Mouse (Mus musculus): ENCODE measurements around the gene March10. TPM values are rescaled to one million over a fixed set of nuclear protein-coding genes. Genes with fewer than 3 reads are reported as not detected.

The March10 gene
- total RNA-seq, 2 experiments from 2014 or later: 0.31 to 1.0 TPM

DNA sequence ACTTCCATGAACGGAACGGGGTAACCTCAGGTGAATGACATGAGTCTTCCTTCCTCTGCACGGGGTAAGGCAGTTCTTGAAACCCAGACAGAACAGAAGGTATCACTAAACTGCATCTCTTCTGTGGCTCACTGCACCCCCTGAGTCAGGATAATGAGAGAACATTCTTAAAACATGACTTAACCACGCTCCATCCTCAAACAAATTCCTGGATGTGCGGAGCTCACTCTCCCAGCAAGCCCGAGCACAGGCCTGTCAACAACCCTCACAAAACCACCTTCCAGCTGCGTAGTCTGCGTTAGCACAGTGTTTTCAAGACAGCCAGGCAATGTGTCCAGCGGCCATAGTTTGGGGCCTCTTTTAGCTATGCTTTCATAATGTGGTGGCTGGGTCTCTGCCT lies 10.7 kb upstream of the March10 start:
- no peak for DNase-seq (ENCODE audit: low spot score in 2 of 2)

- no peak for DNase-seq (ENCODE audit: low spot score in 2 of 2)
Observed at GRCm38 (mm10) chr11:105466756-105467155, 10.2 kb upstream of the March10 start.

DNA sequence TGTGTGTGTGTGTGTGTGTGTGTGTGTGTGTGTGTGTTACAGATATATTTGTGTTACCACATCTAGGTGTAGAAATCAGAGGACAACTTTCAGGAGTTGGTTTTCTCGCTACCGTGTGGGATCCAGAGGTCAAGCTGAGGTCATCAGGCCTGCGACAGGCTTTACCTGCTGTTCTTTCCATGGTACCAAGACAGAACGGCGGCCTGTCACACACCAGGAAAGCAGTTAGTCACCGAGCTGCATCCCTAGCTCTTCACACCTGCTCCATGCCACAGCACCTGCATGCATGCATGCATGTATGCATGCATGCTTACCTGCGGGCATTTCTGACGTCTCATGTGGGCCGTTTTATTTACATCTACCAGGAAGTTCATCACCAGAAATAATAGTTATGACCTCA lies 9.0 kb upstream of the March10 start:
- DNase-seq (ENCODE audit: low spot score in 2 of 2): no peak

- no peak for DNase-seq (ENCODE audit: low spot score in 2 of 2)
Observed at GRCm38 (mm10) chr11:105464430-105464967, 8.0 kb upstream of the March10 start.

- no peak for DNase-seq (ENCODE audit: low spot score in 2 of 2)
Observed at GRCm38 (mm10) chr11:105459900-105460299, 3.4 kb upstream of the March10 start.

GRCm38 (mm10) chr11:105457041-105457440 lies 506 bp upstream of the March10 start:
- no peak for DNase-seq (ENCODE audit: low spot score in 2 of 2)

- DNase-seq (ENCODE audit: low spot score in 2 of 2): no peak
Observed at GRCm38 (mm10) chr11:105455118-105455517, 1.4 kb downstream of the March10 start.

- DNase-seq (ENCODE audit: low spot score in 2 of 2): no peak
Observed at GRCm38 (mm10) chr11:105453084-105453483, 3.5 kb downstream of the March10 start.

- DNase-seq (ENCODE audit: low spot score in 2 of 2): no peak
Observed at GRCm38 (mm10) chr11:105452504-105452903, 4.0 kb downstream of the March10 start.

DNA sequence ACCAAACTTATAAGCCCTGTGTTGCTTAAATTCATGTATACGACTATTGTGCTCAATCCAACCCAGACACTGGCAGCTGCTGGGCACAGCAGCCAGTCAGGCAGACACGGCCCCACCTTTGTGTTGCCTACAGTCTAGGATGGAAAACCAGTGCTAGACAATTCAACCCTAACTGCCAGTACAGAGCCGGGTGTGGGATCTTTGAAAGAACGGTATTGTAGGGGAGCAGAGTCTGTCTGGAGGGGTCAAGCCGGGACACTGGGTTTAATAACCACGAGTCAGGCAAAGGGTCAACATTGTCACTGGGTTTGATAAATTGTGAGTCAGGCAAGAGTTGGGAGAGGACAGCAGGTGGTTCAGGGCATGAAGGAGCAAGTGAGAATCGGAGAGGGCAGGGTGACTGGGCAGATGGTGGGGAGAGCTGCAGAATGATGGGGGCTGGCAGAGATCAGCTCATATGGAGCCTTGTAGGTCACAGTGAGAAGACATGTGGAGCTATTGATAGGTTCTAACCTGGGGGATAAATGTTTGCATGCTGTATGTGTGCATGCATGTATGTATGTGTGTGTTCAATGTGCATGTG lies 4.9 kb downstream of the March10 start:
- DNase-seq (ENCODE audit: low spot score in 2 of 2): no peak

GRCm38 (mm10) chr11:105449581-105450315 lies 6.8 kb downstream of the March10 start:
- DNase-seq (ENCODE audit: low spot score in 2 of 2): no peak

DNA sequence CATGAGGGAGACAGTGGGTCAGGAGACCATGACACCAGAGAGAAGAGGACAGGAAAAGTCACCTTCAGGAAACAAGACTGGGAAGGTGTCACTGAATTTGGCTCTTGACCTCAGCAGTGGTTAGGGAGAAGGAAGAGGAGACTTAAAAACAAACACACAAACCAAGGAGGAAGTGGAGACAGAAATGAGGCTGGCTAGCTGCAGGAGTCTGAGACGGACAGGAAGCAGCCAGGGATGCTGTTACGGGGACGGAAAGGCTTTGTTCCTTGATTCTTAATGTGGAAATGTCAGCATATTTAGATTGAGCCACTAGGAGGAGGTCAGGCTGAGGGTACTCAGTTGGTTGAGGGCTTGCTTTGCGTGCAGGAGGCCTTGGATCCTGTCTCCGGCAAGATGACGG lies 8.9 kb downstream of the March10 start:
- DNase-seq (ENCODE audit: low spot score in 2 of 2): no peak

DNA sequence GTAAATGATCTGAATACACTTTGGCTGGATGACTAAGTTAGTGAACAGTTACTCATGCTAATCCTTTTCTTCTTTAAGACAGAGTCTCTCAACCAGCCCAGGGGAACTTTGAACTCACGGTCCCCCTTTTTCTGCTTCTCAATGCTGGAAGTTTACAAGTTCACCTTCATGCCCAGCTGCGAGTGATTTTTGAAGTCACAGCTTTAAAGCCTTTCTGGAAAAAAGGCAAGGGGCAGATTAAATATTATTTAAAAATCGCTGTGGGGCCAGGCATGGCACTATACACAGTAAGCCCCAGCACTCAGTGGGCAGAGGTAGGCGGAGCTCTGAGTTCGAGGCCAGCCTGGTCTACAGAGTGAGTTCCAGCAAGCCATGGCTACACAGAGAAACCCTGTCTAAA lies 10.3 kb downstream of the March10 start:
- DNase-seq (ENCODE audit: low spot score in 2 of 2): no peak

DNA sequence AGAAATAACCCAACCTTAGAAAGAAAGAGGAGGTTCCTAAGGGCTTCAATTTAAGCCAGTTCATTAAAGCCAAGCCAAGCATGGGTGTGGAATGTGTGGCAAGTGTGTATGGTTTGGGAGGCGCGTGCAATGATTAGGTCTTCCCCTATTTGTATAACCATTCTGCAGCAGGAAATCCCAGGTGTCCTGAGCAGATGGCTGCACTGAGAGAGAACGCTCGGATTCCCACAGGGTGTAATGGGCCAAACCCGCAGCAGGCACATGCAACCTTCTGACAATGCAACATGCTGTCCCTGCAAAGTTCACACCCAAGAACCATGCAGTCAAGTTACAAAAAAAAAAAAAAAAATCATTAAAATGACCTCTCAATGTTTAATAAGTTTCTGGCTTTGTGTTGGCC lies 10.8 kb downstream of the March10 start:
- no peak for DNase-seq (ENCODE audit: low spot score in 2 of 2)

GRCm38 (mm10) chr11:105444929-105445328 lies 11.6 kb downstream of the March10 start:
- no peak for DNase-seq (ENCODE audit: low spot score in 2 of 2)

DNA sequence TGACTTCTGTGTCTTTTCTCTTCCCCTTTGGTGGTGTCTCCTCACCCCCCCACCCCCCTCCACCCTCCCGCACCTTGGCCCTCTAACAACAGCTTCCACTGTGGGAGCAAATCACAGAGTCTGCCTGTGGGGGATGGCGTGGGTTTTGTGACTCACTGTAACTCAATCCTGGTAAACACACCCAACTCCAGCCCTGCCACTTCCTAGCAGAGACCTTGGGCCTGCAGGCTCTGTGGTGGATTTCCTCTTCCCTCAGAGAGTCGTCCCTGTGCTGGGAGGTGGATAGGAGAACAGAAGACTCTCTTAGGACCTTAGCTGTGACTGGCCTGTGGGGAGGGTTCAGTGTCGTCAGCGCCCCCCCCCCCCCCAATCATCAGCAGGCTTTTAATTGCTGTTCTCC lies 13.0 kb downstream of the March10 start:
- no peak for DNase-seq (ENCODE audit: low spot score in 2 of 2)

GRCm38 (mm10) chr11:105439796-105440195 lies 16.7 kb downstream of the March10 start:
- no peak for DNase-seq (ENCODE audit: low spot score in 2 of 2)

GRCm38 (mm10) chr11:105438907-105439306 lies 17.6 kb downstream of the March10 start:
- no peak for DNase-seq (ENCODE audit: low spot score in 2 of 2)

GRCm38 (mm10) chr11:105426441-105426840 lies 30.1 kb downstream of the March10 start:
- DNase-seq (ENCODE audit: low spot score in 2 of 2): no peak

GRCm38 (mm10) chr11:105424643-105425042 lies 31.9 kb downstream of the March10 start:
- DNase-seq (ENCODE audit: low spot score in 2 of 2): no peak

DNA sequence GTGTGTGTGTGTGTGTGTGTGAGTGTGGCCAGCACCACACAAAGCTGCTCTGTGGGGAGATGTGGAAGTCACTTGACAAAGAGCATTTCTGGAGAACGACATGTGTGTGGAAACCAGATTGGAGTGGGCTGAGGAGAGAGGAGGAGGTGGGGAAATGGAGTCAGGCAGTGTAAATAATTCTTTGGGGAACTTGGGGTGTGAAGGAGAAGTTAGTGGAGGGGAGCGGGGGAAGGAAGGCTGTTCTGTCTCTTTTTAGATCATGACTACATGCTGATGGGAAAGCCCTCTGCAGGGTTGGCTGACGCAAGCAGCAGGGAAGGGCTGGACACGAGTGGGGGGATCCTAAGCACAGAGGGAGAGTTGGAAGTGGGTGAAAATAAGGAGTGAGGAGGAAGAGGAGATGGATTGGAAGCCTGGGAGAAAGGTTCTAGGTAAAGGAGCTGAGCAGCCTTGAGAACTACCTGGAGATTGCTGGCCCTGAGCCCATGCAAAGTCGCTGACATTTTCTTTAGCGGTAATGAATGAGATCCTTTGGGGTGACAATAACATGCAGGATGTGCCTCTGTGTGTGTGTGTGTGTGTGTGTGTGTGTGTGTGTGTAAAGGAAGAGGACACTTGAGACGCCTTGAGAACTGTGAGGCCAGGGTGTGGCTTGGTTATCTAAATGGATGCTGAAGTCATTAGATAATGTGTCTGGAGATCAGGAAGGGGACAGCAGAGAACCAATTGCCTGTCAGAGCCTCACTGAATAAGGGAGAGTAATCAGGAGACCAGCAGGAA lies 35.7 kb downstream of the March10 start:
- DNase-seq (ENCODE audit: low spot score in 2 of 2): peak; percentile 25 to 44

- DNase-seq (ENCODE audit: low spot score in 2 of 2): no peak
Observed at GRCm38 (mm10) chr11:105419946-105420345, 36.6 kb downstream of the March10 start.

All from layer of hippocampus, postnatal 10 days (tissue).